In genomic region chr2:79414505-79414904, GRCm38 (mm10) we compare ENCODE assay signal across 23 mouse cellular contexts. TPM values are rescaled to one million over a fixed set of nuclear protein-coding genes. Genes with fewer than 3 reads are reported as not detected.
DNase-seq lines count a peak whose midpoint lies in the region; ATAC-seq and TF ChIP-seq lines count a peak whose summit lies in the region.
"Had no signal": no experiment of that assay in that cellular context is flagged by ENCODE, and none has a peak within 500 bp of the region (broad histone marks: within the 10 kb centered on the region; RNA-seq: fewer than 3 reads in every experiment).

No protein-coding gene starts in this region.

- H3K79me2 ChIP-seq in heart, adult 2 months (replicated peaks; ENCODE audit: control insufficient read depth, insufficient read depth, low read length) = no peaks in the 10 kb centered on the region

- ATAC-seq in forebrain, embryonic 14.5 days = no peak
- peak; percentile 70; the same call in 1 of the 2 replicates for ATAC-seq in midbrain, postnatal 0 days (ENCODE audit: low FRiP score)
- no peak for ATAC-seq in midbrain, embryonic 15.5 days (replicated peaks)
- no peak for ATAC-seq in liver, embryonic 12.5 days

- no peak overlapping the region for H3K4me2 ChIP-seq in forebrain, embryonic 14.5 days (ENCODE audit: low read length)
- H3K4me2 ChIP-seq in midbrain, postnatal 0 days (ENCODE audit: low read depth, low read length, poor library complexity, severe bottlenecking) = no peak overlapping the region
- no peak overlapping the region for H3K4me2 ChIP-seq in midbrain, embryonic 15.5 days
- no peak overlapping the region for H3K4me2 ChIP-seq in liver, embryonic 12.5 days
- H3K4me2 ChIP-seq: embryonic facial prominence, embryonic 13.5 days; limb, embryonic 13.5 days; liver, embryonic 15.5 days; neural tube, embryonic 15.5 days had no signal

- TF ChIP-seq POLR2A in heart, adult 2 months (IDR thresholded peaks at IDR 0.05; ENCODE audit: insufficient read depth, low read depth, low read length) = no peak

- H3K27me3 ChIP-seq in forebrain, embryonic 14.5 days (replicated peaks; ENCODE audit: control insufficient read depth, insufficient read depth, low read length) = no peaks in the 10 kb centered on the region
- no peaks in the 10 kb centered on the region for H3K27me3 ChIP-seq in forebrain, embryonic 10.5 days (ENCODE audit: poor library complexity, severe bottlenecking)
- H3K27me3 ChIP-seq in midbrain, postnatal 0 days (ENCODE audit: insufficient read depth, low read length) = no peaks in the 10 kb centered on the region
- no peaks in the 10 kb centered on the region for H3K27me3 ChIP-seq in midbrain, embryonic 15.5 days (replicated peaks)
- no peaks in the 10 kb centered on the region for H3K27me3 ChIP-seq in liver, embryonic 12.5 days (replicated peaks)
- no peaks in the 10 kb centered on the region for H3K27me3 ChIP-seq in heart, adult 2 months (ENCODE audit: control insufficient read depth, insufficient read depth, low read length)
- H3K27me3 ChIP-seq: CH12.LX; embryonic facial prominence, embryonic 13.5 days; limb, embryonic 13.5 days; liver, embryonic 15.5 days; neural tube, embryonic 15.5 days had no signal

- no peak for TF ChIP-seq EP300 in heart, adult 2 months (IDR thresholded peaks at IDR 0.05; ENCODE audit: insufficient read depth, low read depth, low read length)

- 77% methylated on average over 7 of the region's 7 CpGs for WGBS in forebrain, embryonic 14.5 days
- 87% methylated on average over 7 of the region's 7 CpGs for WGBS in forebrain, embryonic 10.5 days
- 80% methylated on average over 7 of the region's 7 CpGs for WGBS in midbrain, postnatal 0 days
- WGBS in midbrain, embryonic 15.5 days = 76% methylated on average over 7 of the region's 7 CpGs
- 77% methylated on average over 7 of the region's 7 CpGs for whole genome bisulfite sequencing in liver, embryonic 12.5 days (ENCODE audit: insufficient replicate concordance)
- 83% methylated on average over 7 of the region's 7 CpGs for WGBS in heart, adult 2 months

- peak; percentile 33 for DNase-seq in forebrain, embryonic 14.5 days (ENCODE audit: low spot score)
- no peak for DNase-seq in forebrain, embryonic 10.5 days (ENCODE audit: extremely low spot score, low spot score)
- peak; percentile 76 for DNase-seq in midbrain, postnatal 0 days (ENCODE audit: low spot score)
- peak; percentile 86 for DNase-seq in cerebellum, postnatal 10 days
- DNase-seq in retina, postnatal 1 day = peak; percentile 64
- DNase-seq in heart, adult 2 months = no peak
- DNase-seq: gastrocnemius, postnatal 10 days; heart, postnatal 10 days; kidney, adult 2 months; kidney, postnatal 25 days; layer of hippocampus, adult 9-11 months; right cerebral cortex, adult 18-20 months; thymus, adult 18-20 months had no signal

- H3K36me3 ChIP-seq in forebrain, embryonic 14.5 days (ENCODE audit: control insufficient read depth, insufficient read depth, low read length) = no peaks in the 10 kb centered on the region
- no peaks in the 10 kb centered on the region for H3K36me3 ChIP-seq in forebrain, embryonic 10.5 days (replicated peaks)
- no peaks in the 10 kb centered on the region for H3K36me3 ChIP-seq in midbrain, postnatal 0 days (ENCODE audit: insufficient read depth, low read length)
- H3K36me3 ChIP-seq in midbrain, embryonic 15.5 days (replicated peaks) = no peaks in the 10 kb centered on the region
- no peaks in the 10 kb centered on the region for H3K36me3 ChIP-seq in liver, embryonic 12.5 days
- no peaks in the 10 kb centered on the region for H3K36me3 ChIP-seq in heart, adult 2 months (ENCODE audit: control insufficient read depth, insufficient read depth, low read length)
- H3K36me3 ChIP-seq: embryonic facial prominence, embryonic 13.5 days; heart, embryonic 10.5 days; limb, embryonic 13.5 days; liver, embryonic 15.5 days; neural tube, embryonic 15.5 days had no signal

- no peaks in the 10 kb centered on the region for H3K9me3 ChIP-seq in forebrain, embryonic 14.5 days (replicated peaks; ENCODE audit: control insufficient read depth, low read length)
- no peaks in the 10 kb centered on the region for H3K9me3 ChIP-seq in forebrain, embryonic 10.5 days
- H3K9me3 ChIP-seq in midbrain, postnatal 0 days (ENCODE audit: low read length) = no peaks in the 10 kb centered on the region
- H3K9me3 ChIP-seq in midbrain, embryonic 15.5 days = no peaks in the 10 kb centered on the region
- no peaks in the 10 kb centered on the region for H3K9me3 ChIP-seq in liver, embryonic 12.5 days (replicated peaks)
- H3K9me3 ChIP-seq: embryonic facial prominence, embryonic 13.5 days; heart, embryonic 10.5 days; limb, embryonic 13.5 days; liver, embryonic 15.5 days; neural tube, embryonic 15.5 days had no signal

- TF ChIP-seq CTCF in midbrain, postnatal 0 days (IDR thresholded peaks at IDR 0.05) = no peak
- TF ChIP-seq CTCF in heart, adult 2 months (IDR thresholded peaks at IDR 0.05) = no peak

- intact Hi-C loops in heart, adult 2 months (cut with DNase I) = no loop called here

- H3K4me1 ChIP-seq in forebrain, embryonic 14.5 days (ENCODE audit: control insufficient read depth, insufficient read depth, low read length) = peaks cover 3% of the 10 kb centered on the region; the same call in 1 of the 2 replicates
- H3K4me1 ChIP-seq in forebrain, embryonic 10.5 days = 0 out of 2 replicates have a peak, but pooled peaks cover 3% of the 10 kb centered on the region
- H3K4me1 ChIP-seq in midbrain, postnatal 0 days (ENCODE audit: insufficient read depth, low read length) = no peaks in the 10 kb centered on the region
- H3K4me1 ChIP-seq in midbrain, embryonic 15.5 days = no peaks in the 10 kb centered on the region
- H3K4me1 ChIP-seq in liver, embryonic 12.5 days = no peaks in the 10 kb centered on the region
- H3K4me1 ChIP-seq in heart, adult 2 months (ENCODE audit: control insufficient read depth, insufficient read depth, low read length) = no peaks in the 10 kb centered on the region
- H3K4me1 ChIP-seq: embryonic facial prominence, embryonic 13.5 days; heart, embryonic 10.5 days; limb, embryonic 13.5 days; liver, embryonic 15.5 days; neural tube, embryonic 15.5 days had no signal

- no peak overlapping the region for H3K4me3 ChIP-seq in forebrain, embryonic 14.5 days (ENCODE audit: low read depth, low read length)
- no peak overlapping the region for H3K4me3 ChIP-seq in forebrain, embryonic 10.5 days
- H3K4me3 ChIP-seq in midbrain, postnatal 0 days (ENCODE audit: low read depth, low read length) = no peak overlapping the region
- H3K4me3 ChIP-seq in midbrain, embryonic 15.5 days = no peak overlapping the region
- H3K4me3 ChIP-seq in liver, embryonic 12.5 days = no peak overlapping the region
- no peak overlapping the region for H3K4me3 ChIP-seq in heart, adult 2 months
- H3K4me3 ChIP-seq: embryonic facial prominence, embryonic 13.5 days; heart, embryonic 10.5 days; limb, embryonic 13.5 days; liver, embryonic 15.5 days; neural tube, embryonic 15.5 days had no signal

- no peak overlapping the region for H3K27ac ChIP-seq in forebrain, embryonic 14.5 days (ENCODE audit: low read depth, low read length)
- no peak overlapping the region for H3K27ac ChIP-seq in forebrain, embryonic 10.5 days
- no peak overlapping the region for H3K27ac ChIP-seq in midbrain, postnatal 0 days (ENCODE audit: low read depth, low read length)
- H3K27ac ChIP-seq in midbrain, embryonic 15.5 days = no peak overlapping the region
- H3K27ac ChIP-seq in liver, embryonic 12.5 days = no peak overlapping the region
- no peak overlapping the region for H3K27ac ChIP-seq in heart, adult 2 months
- H3K27ac ChIP-seq: embryonic facial prominence, embryonic 13.5 days; heart, embryonic 10.5 days; limb, embryonic 13.5 days; liver, embryonic 15.5 days; neural tube, embryonic 15.5 days had no signal

- no peak overlapping the region for H3K9ac ChIP-seq in forebrain, embryonic 14.5 days (ENCODE audit: low read length)
- no peak overlapping the region for H3K9ac ChIP-seq in midbrain, postnatal 0 days (replicated peaks; ENCODE audit: low read length, poor library complexity, severe bottlenecking)
- H3K9ac ChIP-seq in midbrain, embryonic 15.5 days = no peak overlapping the region
- no peak overlapping the region for H3K9ac ChIP-seq in liver, embryonic 12.5 days
- no peak overlapping the region for H3K9ac ChIP-seq in heart, adult 2 months (ENCODE audit: low read depth, low read length)
- H3K9ac ChIP-seq: embryonic facial prominence, embryonic 13.5 days; limb, embryonic 13.5 days; liver, embryonic 15.5 days; neural tube, embryonic 15.5 days had no signal

RNA-seq across cellular contexts. Expression of gene Neurod1, which starts 42.0 kb away (rescaled TPM):
- 44.4 and 60.1 TPM in 2 replicates for polyA plus RNA-seq in forebrain, embryonic 14.5 days (2014; fragmentation: Nextera tagmentation; extraction: Ambion mirVana)
- polyA plus RNA-seq in forebrain, embryonic 10.5 days (2016; fragmentation: Nextera tagmentation; extraction: Ambion mirVana) = 10.1 and 13.2 TPM in 2 replicates
- 3.5 and 16.6 TPM in 2 replicates for total RNA-seq in midbrain, postnatal 0 days (2014; rRNA removed)
- 4.1 and 6.2 TPM in 2 replicates for polyA plus RNA-seq in midbrain, postnatal 0 days (2015; fragmentation: Nextera tagmentation; extraction: Ambion mirVana)
- polyA plus RNA-seq in midbrain, embryonic 15.5 days (2015; fragmentation: Nextera tagmentation; extraction: Ambion mirVana) = 21.0 and 21.4 TPM in 2 replicates
- polyA plus RNA-seq in liver, embryonic 12.5 days (2016; fragmentation: Nextera tagmentation; extraction: Ambion mirVana) = not detected in 2 replicates
- total RNA-seq in heart, adult 2 months (2021) = not detected
- not detected in 2 replicates for polyA plus RNA-seq in heart, adult 2 months (2012; rRNA removed)
- total RNA-seq: adrenal gland, adult 18-20 months; CH12.LX; gastrocnemius, postnatal 10 days; heart, postnatal 10 days; megakaryocyte-erythroid progenitor cell, adult 5-6 weeks had no signal
- polyA plus RNA-seq: kidney, adult 2 months; limb, embryonic 13.5 days; liver, embryonic 15.5 days had no signal

RNA-seq across cellular contexts. Expression of gene Cerkl, which starts 42.1 kb away (rescaled TPM):
- 1.1 and 2.0 TPM in 2 replicates for polyA plus RNA-seq in forebrain, embryonic 14.5 days (2014; fragmentation: Nextera tagmentation; extraction: Ambion mirVana)
- polyA plus RNA-seq in forebrain, embryonic 10.5 days (2016; fragmentation: Nextera tagmentation; extraction: Ambion mirVana) = 0.86 and 1.3 TPM in 2 replicates
- total RNA-seq in midbrain, postnatal 0 days (2014; rRNA removed) = 0.11 and 0.47 TPM in 2 replicates
- 0.72 and 1.5 TPM in 2 replicates for polyA plus RNA-seq in midbrain, postnatal 0 days (2015; fragmentation: Nextera tagmentation; extraction: Ambion mirVana)
- polyA plus RNA-seq in midbrain, embryonic 15.5 days (2015; fragmentation: Nextera tagmentation; extraction: Ambion mirVana) = 0.80 and 1.1 TPM in 2 replicates
- 1.7 and 1.8 TPM in 2 replicates for polyA plus RNA-seq in liver, embryonic 12.5 days (2016; fragmentation: Nextera tagmentation; extraction: Ambion mirVana)
- under 1 TPM; 0.73 to 0.82 TPM for total RNA-seq in heart, adult 2 months (2021)
- 0.47 and 1.5 TPM in 2 replicates for polyA plus RNA-seq in heart, adult 2 months (2012; rRNA removed)

Comparison
In these comparisons a context has a peak if more than half of its experiments do, and no peak if none do; other contexts are left out.
1. DNase-seq: peak in forebrain, embryonic 14.5 days (single experiment), midbrain, postnatal 0 days (single experiment), cerebellum, postnatal 10 days (2 of 2) and retina, postnatal 1 day (single experiment); none in forebrain, embryonic 10.5 days (single experiment) and heart, adult 2 months (0 of 2).